Mouse (Mus musculus) hindbrain, embryonic 12.5 days (tissue): Measurements from ENCODE around the gene Selp. TPM values are rescaled to one million over a fixed set of nuclear protein-coding genes. Genes with fewer than 3 reads are reported as not detected.

Experiments used
- ATAC-seq: fragments of 200-750 bp; cut with Nextera tagmentation; 2 replicates; pipeline ENCODE4 v1.8.0; 2017; ENCODE audit warnings: moderate TSS enrichment; ENCODE audit not compliant: low FRiP score
- H3K27ac ChIP-seq: fragments of 300-500 bp; sonication (generic); 2 replicates; pipeline ENCODE4 v1.5.1; 2016; ENCODE audit warnings: mild to moderate bottlenecking
- H3K27me3 ChIP-seq: fragments of 300-500 bp; sonication (generic); 2 replicates; pipeline ENCODE4 v1.6.1; 2016; ENCODE audit warnings: mild to moderate bottlenecking
- H3K36me3 ChIP-seq: fragments of 300-500 bp; sonication (generic); 2 replicates; pipeline ENCODE4 v1.6.1; 2016; ENCODE audit warnings: mild to moderate bottlenecking
- H3K4me1 ChIP-seq: fragments of 300-500 bp; sonication (generic); 2 replicates; pipeline ENCODE4 v1.6.1; 2016
- H3K4me2 ChIP-seq: fragments of 300-500 bp; sonication (generic); replicated peaks from 2 replicates; pipeline ENCODE4 v1.6.1; 2016; ENCODE audit warnings: mild to moderate bottlenecking
- H3K4me3 ChIP-seq: fragments of 300-500 bp; sonication (generic); 2 replicates; pipeline ENCODE4 v1.5.1; 2016; ENCODE audit warnings: mild to moderate bottlenecking
- H3K9ac ChIP-seq: fragments of 300-500 bp; sonication (generic); 2 replicates; pipeline ENCODE4 v1.6.1; 2016; ENCODE audit warnings: mild to moderate bottlenecking, moderate library complexity
- H3K9me3 ChIP-seq: fragments of 300-500 bp; sonication (generic); replicated peaks from 2 replicates; pipeline ENCODE4 v1.6.1; 2016; ENCODE audit warnings: mild to moderate bottlenecking
- WGBS: fragments of 180-500 bp; shearing (Covaris S2); methylation state at CpG from one replicate; pipeline ENCODE4 v1.1.7; 2016; 5-methylcytosine and 5-hydroxymethylcytosine counted together
- polyA plus RNA-seq: library from polyadenylated mRNA; unstranded; fragments of >200 nt; fragmentation: Nextera tagmentation; extraction: Ambion mirVana; gene quantifications from 2 replicates; pipeline ENCODE4 v1.2.1, GENCODE M21; 2016

Gene Selp
- 0.12 TPM in 1 of 2 replicates, not detected in the other for polyA plus RNA-seq

DNA sequence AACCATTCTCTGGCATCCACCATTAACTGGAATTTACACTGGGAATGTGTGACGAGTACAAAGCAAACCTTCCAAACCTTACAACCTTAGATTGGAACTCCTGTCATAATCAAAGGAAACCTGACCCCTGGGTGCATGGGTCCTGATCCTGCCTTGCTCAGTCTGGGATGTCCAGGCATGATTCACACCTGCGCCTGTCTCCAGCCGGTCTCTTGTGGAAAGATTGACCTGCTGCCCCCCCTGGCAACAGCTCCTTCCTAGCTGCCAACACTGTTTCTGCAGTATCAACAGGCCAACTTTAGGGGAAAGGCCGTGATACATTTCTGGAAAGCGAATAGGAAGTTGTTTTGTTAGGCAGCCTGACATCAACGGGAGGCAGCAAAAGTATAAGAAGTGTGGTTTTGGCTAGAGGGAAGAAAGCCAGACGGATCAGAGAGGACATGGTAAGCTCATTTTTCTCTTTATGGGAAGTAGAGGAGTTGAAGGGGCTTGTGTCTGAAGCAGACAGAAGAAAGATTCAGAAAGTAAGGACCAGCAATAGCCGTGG lies at the start of gene Selp:
Gene Selp, plus strand, starts transcription at position 318 of the 547 bp plus-strand sequence.
- H3K9ac ChIP-seq, result no peak within 1 kb of the TSS
- 78% methylated on average over 8 of the region's 8 CpGs for WGBS
- no peak for ATAC-seq
- H3K4me2 ChIP-seq, result no peak within 1 kb of the TSS
- H3K4me3 ChIP-seq, result no peak within 1 kb of the TSS
- no peak within 1 kb of the TSS for H3K27ac ChIP-seq
- no peaks in the 10 kb centered on the region for H3K36me3 ChIP-seq
- H3K9me3 ChIP-seq, result no peaks in the 10 kb centered on the region
- H3K4me1 ChIP-seq, result no peaks in the 10 kb centered on the region
- H3K27me3 ChIP-seq, result no peaks in the 10 kb centered on the region

DNA sequence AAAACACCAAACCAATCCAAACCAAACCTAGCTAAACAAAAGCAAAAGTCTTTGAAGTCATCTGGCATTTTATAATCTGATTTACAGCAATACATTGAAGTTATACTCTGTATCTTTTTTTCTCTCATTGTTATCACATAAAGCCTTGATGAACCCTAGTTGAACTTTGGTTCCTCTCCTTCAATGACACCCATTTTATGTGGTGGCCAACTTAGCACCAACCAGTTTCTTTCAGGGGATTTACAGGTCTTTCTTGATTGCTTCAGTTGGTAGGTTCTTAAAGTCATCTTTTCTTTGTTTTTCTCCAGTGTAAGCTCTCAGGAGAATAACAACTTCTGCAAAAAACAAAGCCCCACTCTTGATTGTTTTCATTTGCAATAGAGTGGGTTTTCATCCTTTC lies 45.8 kb upstream of the Selp start:
- no peaks in the 10 kb centered on the region for H3K9me3 ChIP-seq
- no peak for ATAC-seq

GRCm38 (mm10) chr1:164070461-164070860 lies 44.6 kb upstream of the Selp start:
- H3K27me3 ChIP-seq, result no peaks in the 10 kb centered on the region
- no peaks in the 10 kb centered on the region for H3K36me3 ChIP-seq
- no peaks in the 10 kb centered on the region for H3K4me1 ChIP-seq
- no peak for ATAC-seq
- H3K4me2 ChIP-seq, result no peak overlapping the region
- H3K27ac ChIP-seq, result no peak overlapping the region
- 92% methylated on average over 4 of the region's 4 CpGs for WGBS
- no peak overlapping the region for H3K9ac ChIP-seq
- H3K4me3 ChIP-seq, result no peak overlapping the region
- H3K9me3 ChIP-seq, result no peaks in the 10 kb centered on the region

More for the DNA sequence above, 45.8 kb upstream of the Selp start:
- Histone ChIP-seq H3K36me3 (no peaks in the 10 kb centered on the region), H3K27me3 (no peaks in the 10 kb centered on the region), H3K4me3 (no peak overlapping the region), H3K4me1 (no peaks in the 10 kb centered on the region), H3K27ac (no peak overlapping the region), H3K9ac (no peak overlapping the region), H3K4me2 (no peak overlapping the region)

DNA sequence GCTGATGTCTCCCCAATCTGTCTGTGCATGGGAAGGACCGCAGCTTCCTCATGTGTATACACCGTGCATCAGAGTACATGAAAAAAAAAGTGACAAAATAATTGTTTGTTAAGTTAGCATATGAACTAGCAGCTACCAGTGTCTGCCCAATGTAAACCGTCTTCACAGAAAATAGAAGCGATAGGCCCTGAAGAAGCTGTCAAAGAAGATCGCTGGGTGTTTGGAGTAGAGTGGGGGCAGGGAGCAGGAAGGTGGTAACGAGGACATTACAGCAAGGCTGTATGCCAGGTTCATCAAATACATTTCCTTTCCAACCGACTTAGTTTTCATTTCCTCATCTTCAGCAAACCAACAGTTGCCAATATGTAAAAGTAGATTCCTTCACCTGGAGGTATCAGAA lies 44.0 kb upstream of the Selp start:
- H3K4me2 ChIP-seq, result no peak overlapping the region
- no peak overlapping the region for H3K27ac ChIP-seq
- no peak overlapping the region for H3K9ac ChIP-seq
- no peaks in the 10 kb centered on the region for H3K4me1 ChIP-seq
- no peak for ATAC-seq
- H3K36me3 ChIP-seq, result no peaks in the 10 kb centered on the region
- 88% methylated on average over 7 of the region's 7 CpGs for WGBS
- no peaks in the 10 kb centered on the region for H3K27me3 ChIP-seq
- no peaks in the 10 kb centered on the region for H3K9me3 ChIP-seq
- H3K4me3 ChIP-seq, result no peak overlapping the region

DNA sequence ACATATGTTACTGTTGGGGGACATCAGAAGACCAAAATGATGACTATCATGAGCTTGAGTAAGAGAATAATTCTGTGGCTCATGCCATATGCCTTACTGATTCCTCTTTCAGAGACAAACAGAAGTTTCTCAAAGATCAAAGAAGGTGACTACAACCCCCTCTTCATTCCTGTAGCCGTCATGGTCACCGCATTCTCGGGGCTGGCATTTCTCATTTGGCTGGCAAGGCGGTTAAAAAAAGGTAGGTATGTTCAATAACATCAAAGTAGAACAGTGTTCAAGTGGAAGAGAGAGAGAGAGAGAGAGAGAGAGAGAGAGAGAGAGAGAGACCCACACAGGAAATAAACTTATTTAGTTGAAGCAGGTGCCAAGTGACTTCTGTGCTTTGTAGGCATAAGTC lies 43.1 kb upstream of the Selp start:
- 85% methylated on average over 4 of the region's 4 CpGs for WGBS
- no peaks in the 10 kb centered on the region for H3K4me1 ChIP-seq
- H3K9ac ChIP-seq, result no peak overlapping the region
- H3K36me3 ChIP-seq, result no peaks in the 10 kb centered on the region
- no peak for ATAC-seq
- no peak overlapping the region for H3K27ac ChIP-seq
- H3K4me3 ChIP-seq, result no peak overlapping the region
- H3K9me3 ChIP-seq, result no peaks in the 10 kb centered on the region
- H3K27me3 ChIP-seq, result no peaks in the 10 kb centered on the region
- H3K4me2 ChIP-seq, result no peak overlapping the region

DNA sequence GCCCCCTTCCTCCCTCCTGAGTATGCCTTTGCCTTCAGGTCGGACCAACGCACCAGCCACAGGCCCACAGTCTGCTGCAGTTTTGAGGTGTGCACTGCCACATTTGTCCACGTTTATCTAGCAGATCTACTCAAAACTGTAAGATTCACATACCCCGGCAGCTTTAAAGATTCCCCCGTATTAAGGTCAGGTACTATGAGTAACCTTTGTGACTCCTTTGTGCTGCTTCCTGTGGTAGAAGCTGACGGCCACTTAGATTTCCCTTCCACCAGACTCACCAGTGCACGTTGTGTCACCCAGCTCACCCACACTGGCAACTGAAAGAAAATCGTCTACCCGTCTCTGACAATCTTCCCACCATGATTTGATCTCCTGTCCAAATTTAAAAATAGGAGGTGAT lies 42.0 kb upstream of the Selp start:
- H3K4me3 ChIP-seq, result no peak overlapping the region
- no peak overlapping the region for H3K27ac ChIP-seq
- H3K9me3 ChIP-seq, result no peaks in the 10 kb centered on the region
- no peak for ATAC-seq
- H3K36me3 ChIP-seq, result no peaks in the 10 kb centered on the region
- no peaks in the 10 kb centered on the region for H3K27me3 ChIP-seq
- no peak overlapping the region for H3K4me2 ChIP-seq
- WGBS, result 88% methylated on average over 9 of the region's 9 CpGs
- no peak overlapping the region for H3K9ac ChIP-seq
- no peaks in the 10 kb centered on the region for H3K4me1 ChIP-seq

DNA sequence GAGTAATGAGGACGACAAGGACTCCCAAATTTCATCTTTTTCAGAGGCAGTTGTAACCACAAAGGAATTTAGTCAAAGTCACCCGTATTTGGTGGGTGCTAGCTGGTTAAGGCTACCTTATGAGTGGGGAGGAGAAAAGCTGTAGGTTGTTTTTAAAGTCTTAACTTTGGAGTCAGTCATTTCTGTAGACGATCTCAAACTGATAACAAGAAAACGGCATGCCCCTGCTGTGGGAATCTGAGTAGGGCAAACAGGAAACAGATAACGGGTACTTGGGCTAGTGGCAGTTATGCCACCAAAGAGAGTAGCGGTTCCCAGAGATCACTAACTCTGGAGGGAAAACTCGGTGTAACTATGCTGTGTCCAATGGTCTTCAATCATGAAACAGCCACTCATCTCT lies 41.3 kb upstream of the Selp start:
- no peak overlapping the region for H3K4me2 ChIP-seq
- no peaks in the 10 kb centered on the region for H3K36me3 ChIP-seq
- no peak for ATAC-seq
- 86% methylated on average over 7 of the region's 7 CpGs for WGBS
- no peak overlapping the region for H3K9ac ChIP-seq
- no peaks in the 10 kb centered on the region for H3K9me3 ChIP-seq
- H3K4me1 ChIP-seq, result no peaks in the 10 kb centered on the region
- H3K27me3 ChIP-seq, result no peaks in the 10 kb centered on the region
- H3K27ac ChIP-seq, result no peak overlapping the region
- H3K4me3 ChIP-seq, result no peak overlapping the region

- Histone ChIP-seq H3K36me3 (no peaks in the 10 kb centered on the region), H3K4me1 (no peaks in the 10 kb centered on the region), H3K4me2 (no peak overlapping the region), H3K9ac (no peak overlapping the region), H3K4me3 (no peak overlapping the region), H3K27ac (no peak overlapping the region), H3K27me3 (no peaks in the 10 kb centered on the region), H3K9me3 (no peaks in the 10 kb centered on the region)
- no peak for ATAC-seq
- WGBS, result 95% methylated on average over 2 of the region's 2 CpGs
Observed at GRCm38 (mm10) chr1:164074606-164075140, 40.4 kb upstream of the Selp start.

- no peak for ATAC-seq
Observed at GRCm38 (mm10) chr1:164075416-164075815, 39.6 kb upstream of the Selp start.

DNA sequence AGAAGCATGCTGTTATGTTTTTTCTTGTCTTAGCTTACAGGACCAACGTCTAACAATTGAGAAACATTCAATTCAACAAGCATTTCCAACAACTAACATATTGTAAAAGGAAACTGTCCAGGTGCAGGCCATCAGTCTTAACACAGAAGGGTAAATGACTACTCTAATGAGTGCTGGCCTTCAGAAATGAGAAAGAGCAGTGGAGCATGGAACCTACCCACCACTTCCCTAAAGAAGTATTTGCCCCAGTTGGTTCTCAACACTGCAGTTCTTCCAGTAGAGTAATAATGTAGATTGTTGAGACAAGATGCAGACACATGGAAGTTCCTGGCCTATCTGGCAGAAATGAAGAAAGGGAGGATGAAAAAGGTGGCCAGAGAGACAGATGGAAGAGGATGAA lies 38.6 kb upstream of the Selp start:
- WGBS, result 81% methylated on average over 1 of the region's 1 CpGs
- H3K27ac ChIP-seq, result no peak overlapping the region
- no peaks in the 10 kb centered on the region for H3K4me1 ChIP-seq
- no peak overlapping the region for H3K9ac ChIP-seq
- no peak overlapping the region for H3K4me2 ChIP-seq
- no peak for ATAC-seq
- H3K9me3 ChIP-seq, result no peaks in the 10 kb centered on the region
- no peak overlapping the region for H3K4me3 ChIP-seq
- H3K36me3 ChIP-seq, result no peaks in the 10 kb centered on the region
- H3K27me3 ChIP-seq, result no peaks in the 10 kb centered on the region

More at GRCm38 (mm10) chr1:164075416-164075815, 39.6 kb upstream of the Selp start:
- no peaks in the 10 kb centered on the region for H3K9me3 ChIP-seq
- H3K9ac ChIP-seq, result no peak overlapping the region
- no peak overlapping the region for H3K4me3 ChIP-seq
- H3K4me2 ChIP-seq, result no peak overlapping the region
- H3K4me1 ChIP-seq, result no peaks in the 10 kb centered on the region
- H3K36me3 ChIP-seq, result no peaks in the 10 kb centered on the region
- 100% methylated on average over 1 of the region's 1 CpGs for WGBS
- no peak overlapping the region for H3K27ac ChIP-seq
- H3K27me3 ChIP-seq, result no peaks in the 10 kb centered on the region

GRCm38 (mm10) chr1:164077031-164077430 lies 38.0 kb upstream of the Selp start:
- Histone ChIP-seq H3K27me3 (no peaks in the 10 kb centered on the region), H3K4me3 (no peak overlapping the region), H3K4me1 (no peaks in the 10 kb centered on the region), H3K9ac (no peak overlapping the region), H3K27ac (no peak overlapping the region), H3K4me2 (no peak overlapping the region), H3K9me3 (no peaks in the 10 kb centered on the region), H3K36me3 (no peaks in the 10 kb centered on the region)
- WGBS, result 97% methylated on average over 3 of the region's 3 CpGs
- ATAC-seq, result no peak

DNA sequence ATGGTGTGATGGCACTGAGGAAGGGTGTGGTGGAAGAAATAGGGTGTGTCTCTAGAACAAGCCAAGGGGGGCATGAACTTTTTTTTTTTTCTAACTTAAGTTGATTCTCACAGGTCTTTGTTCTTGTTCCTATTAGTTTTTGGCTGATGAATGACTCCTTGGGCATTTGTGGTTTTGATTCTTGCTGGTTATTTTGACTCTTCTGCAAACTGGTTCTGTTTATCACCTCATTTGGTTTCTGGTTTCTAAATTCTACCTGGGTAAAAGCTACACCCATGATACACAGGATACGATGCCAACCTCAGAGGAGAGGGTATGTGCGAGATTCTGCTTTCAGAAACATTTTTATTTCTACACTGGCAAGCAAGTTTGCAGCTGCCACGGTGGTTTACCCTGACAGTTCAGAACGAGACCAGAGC lies 36.7 kb upstream of the Selp start:
- Histone ChIP-seq H3K27me3 (no peaks in the 10 kb centered on the region), H3K9me3 (no peaks in the 10 kb centered on the region), H3K4me3 (no peak overlapping the region), H3K4me2 (no peak overlapping the region), H3K9ac (no peak overlapping the region), H3K4me1 (no peaks in the 10 kb centered on the region), H3K27ac (no peak overlapping the region), H3K36me3 (no peaks in the 10 kb centered on the region)
- no peak for ATAC-seq
- WGBS, result 88% methylated on average over 4 of the region's 4 CpGs

DNA sequence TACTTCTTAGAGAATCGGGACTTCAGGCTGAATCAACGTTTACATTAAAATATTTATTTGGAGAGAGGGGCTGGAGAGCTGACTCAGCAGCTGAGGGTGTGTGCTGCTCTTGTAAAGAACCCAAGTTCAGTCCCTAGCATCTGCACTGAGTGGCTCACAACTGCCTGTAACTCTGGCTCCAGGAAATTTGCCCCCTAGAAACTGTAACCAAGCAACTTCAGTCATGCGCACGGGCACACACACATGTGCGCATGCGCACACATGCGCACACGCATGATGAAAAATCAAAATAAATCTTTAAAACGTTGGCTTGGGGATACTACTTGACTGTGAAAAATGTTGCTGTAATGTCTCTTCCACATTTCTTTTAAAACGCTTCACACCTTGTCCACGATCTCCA lies 36.0 kb upstream of the Selp start:
- Histone ChIP-seq H3K36me3 (no peaks in the 10 kb centered on the region), H3K27me3 (no peaks in the 10 kb centered on the region), H3K4me1 (no peaks in the 10 kb centered on the region), H3K4me3 (no peak overlapping the region), H3K27ac (no peak overlapping the region), H3K4me2 (no peak overlapping the region), H3K9me3 (no peaks in the 10 kb centered on the region), H3K9ac (no peak overlapping the region)
- ATAC-seq, result no peak
- 85% methylated on average over 11 of the region's 11 CpGs for WGBS
